Mouse (Mus musculus): ENCODE results near the gene Sash1. TPM values are rescaled to one million over a fixed set of nuclear protein-coding genes. Genes with fewer than 3 reads are reported as not detected.

Gene Sash1
- polyA plus RNA-seq, 1 experiment from 2014 or later = 6.2 TPM

DNA sequence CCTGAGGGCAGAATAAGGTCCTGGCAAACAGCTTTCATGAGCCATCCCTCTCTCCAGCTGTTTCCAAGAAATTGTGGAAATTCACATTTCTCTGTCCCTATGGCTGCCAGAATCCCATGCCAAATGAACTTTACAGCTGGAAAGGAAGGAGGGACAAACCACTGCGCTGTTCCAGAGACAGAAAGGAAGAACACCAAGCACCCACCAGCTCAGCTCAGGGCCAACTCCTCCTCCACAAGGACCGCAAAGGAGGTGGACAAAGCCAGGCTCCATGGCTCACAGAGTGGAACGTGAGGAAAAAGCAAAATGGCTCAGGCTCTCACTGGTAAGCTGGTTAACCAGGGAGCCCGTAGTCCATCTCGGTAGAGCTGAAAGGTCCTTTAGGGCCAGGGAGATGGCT is 67.8 kb downstream of the Sash1 start:
- no peaks in the 10 kb centered on the region for H3K36me3 ChIP-seq (ENCODE audit: control insufficient read depth, insufficient read depth, low read length)
- no peaks in the 10 kb centered on the region for H3K9me3 ChIP-seq (ENCODE audit: control insufficient read depth, low read length)
- H3K27ac ChIP-seq (replicated peaks; ENCODE audit: low read depth, low read length) = no peak overlapping the region; the same call in 1 of the 2 replicates
- DNase-seq (ENCODE audit: low spot score) = no peak
- no peaks in the 10 kb centered on the region for H3K27me3 ChIP-seq (replicated peaks; ENCODE audit: control insufficient read depth, insufficient read depth, low read length)
- no peak overlapping the region for H3K4me2 ChIP-seq (ENCODE audit: low read depth, low read length)
- no peak overlapping the region for H3K4me3 ChIP-seq (ENCODE audit: low read depth, low read length)
- 82% methylated on average over 5 of the region's 5 CpGs for WGBS
- H3K4me1 ChIP-seq (ENCODE audit: control insufficient read depth, insufficient read depth, low read length) = peaks cover 40% of the 10 kb centered on the region
- ATAC-seq (ENCODE audit: low read depth) = no peak
- H3K9ac ChIP-seq (ENCODE audit: low read depth, low read length) = no peak overlapping the region

DNA sequence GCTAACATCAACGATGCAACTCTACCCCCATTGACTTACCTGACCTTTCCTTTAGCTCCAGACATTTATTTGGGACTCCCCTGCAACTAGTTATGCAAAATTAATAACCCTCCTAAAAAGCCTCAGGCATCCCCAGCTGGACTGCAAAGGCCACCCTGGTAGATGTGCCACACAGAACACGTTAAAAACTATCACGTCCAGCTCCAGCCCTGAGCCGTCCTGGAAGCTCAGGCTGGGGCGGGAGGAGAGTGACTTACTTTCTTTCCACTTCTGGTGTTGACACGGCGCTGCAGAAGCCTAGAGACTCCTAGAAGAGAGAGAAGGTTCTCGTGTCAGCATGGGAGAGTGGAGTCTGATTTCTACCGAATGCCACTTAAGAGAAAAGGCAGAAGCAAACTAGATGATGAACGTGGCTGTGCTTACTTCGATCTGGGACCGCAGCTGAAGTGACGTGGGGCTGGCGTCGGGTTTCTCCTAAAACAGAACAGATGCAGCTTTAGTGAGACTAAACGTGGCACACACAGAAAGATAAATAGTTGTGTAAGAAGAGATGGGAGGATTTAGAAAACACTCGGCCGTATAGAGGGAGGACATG is 71.8 kb downstream of the Sash1 start:
- Histone ChIP-seq H3K9me3 (ENCODE audit: control insufficient read depth, low read length) (no peaks in the 10 kb centered on the region), H3K27me3 (replicated peaks; ENCODE audit: control insufficient read depth, insufficient read depth, low read length) (no peaks in the 10 kb centered on the region), H3K27ac (replicated peaks; ENCODE audit: low read depth, low read length) (peak overlapping the region; percentile 80), H3K4me3 (ENCODE audit: low read depth, low read length) (peak overlapping the region; percentile 14), H3K9ac (ENCODE audit: low read depth, low read length) (peak overlapping the region; percentile 30; the same call in 1 of the 2 replicates), H3K4me2 (ENCODE audit: low read depth, low read length) (peak overlapping the region; percentile 44), H3K36me3 (ENCODE audit: control insufficient read depth, insufficient read depth, low read length) (0 out of 2 replicates have a peak, but pooled peaks cover 12% of the 10 kb centered on the region), H3K4me1 (ENCODE audit: control insufficient read depth, insufficient read depth, low read length) (peaks cover 44% of the 10 kb centered on the region)
- DNase-seq (ENCODE audit: low spot score) (peak; percentile 85), ATAC-seq (ENCODE audit: low read depth) (peak; percentile 53; the same call in 1 of the 2 replicates)
- 16% methylated on average over 18 of the region's 18 CpGs for WGBS

DNA sequence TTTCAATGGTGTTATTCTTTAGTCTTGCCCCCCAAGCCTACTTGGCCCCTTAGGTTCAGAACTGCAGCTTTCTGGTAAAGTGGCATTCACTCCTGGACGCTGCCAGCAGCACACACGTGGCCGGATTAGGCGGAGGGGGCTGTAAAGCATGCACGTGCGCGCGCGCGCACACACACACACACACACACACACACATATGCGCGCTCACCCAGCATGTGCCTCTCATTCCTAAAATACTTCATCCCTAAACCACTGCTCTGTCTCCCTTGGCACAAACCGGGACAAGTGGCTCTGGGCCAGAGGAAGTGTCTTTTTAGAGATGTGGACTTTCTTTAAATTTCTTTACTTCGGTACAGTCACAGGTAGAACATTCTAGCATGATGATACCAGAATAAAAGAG is 72.6 kb downstream of the Sash1 start:
- peak; percentile 58 for ATAC-seq (ENCODE audit: low read depth)

DNA sequence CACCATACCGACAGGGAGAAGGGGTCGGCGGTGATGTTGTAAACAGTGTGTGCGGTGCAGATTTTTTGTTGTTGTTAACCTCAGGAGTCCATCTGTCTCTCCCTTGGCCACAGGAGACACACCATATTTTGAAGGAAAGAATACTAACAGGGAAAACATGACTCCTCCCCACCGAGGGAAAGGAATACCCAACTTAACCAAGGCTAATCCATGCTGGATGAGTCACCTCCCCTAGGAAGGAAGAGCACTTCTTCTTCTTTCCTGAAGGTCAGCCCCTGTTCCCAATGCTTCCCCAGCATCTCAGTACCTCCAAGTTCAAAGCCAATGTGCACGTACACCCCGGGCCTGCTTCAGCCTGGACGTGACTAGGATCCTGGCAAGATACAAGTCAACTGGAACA is 73.1 kb downstream of the Sash1 start:
- H3K4me3 ChIP-seq (ENCODE audit: low read depth, low read length) = no peak overlapping the region
- peak overlapping the region; percentile 70 for H3K27ac ChIP-seq (replicated peaks; ENCODE audit: low read depth, low read length)
- ATAC-seq (ENCODE audit: low read depth) (no peak), DNase-seq (ENCODE audit: low spot score) (no peak)
- H3K9me3 ChIP-seq (ENCODE audit: control insufficient read depth, low read length) = no peaks in the 10 kb centered on the region
- no peaks in the 10 kb centered on the region for H3K27me3 ChIP-seq (replicated peaks; ENCODE audit: control insufficient read depth, insufficient read depth, low read length)
- H3K4me1 ChIP-seq (ENCODE audit: control insufficient read depth, insufficient read depth, low read length) = peaks cover 35% of the 10 kb centered on the region
- H3K4me2 ChIP-seq (ENCODE audit: low read depth, low read length) = peak overlapping the region; percentile 44; the same call in 1 of the 2 replicates
- WGBS = 73% methylated on average over 8 of the region's 8 CpGs
- 0 out of 2 replicates have a peak, but pooled peaks cover 12% of the 10 kb centered on the region for H3K36me3 ChIP-seq (ENCODE audit: control insufficient read depth, insufficient read depth, low read length)
- H3K9ac ChIP-seq (ENCODE audit: low read depth, low read length) = no peak overlapping the region

More for the DNA sequence above, 72.6 kb downstream of the Sash1 start:
- Histone ChIP-seq H3K36me3 (ENCODE audit: control insufficient read depth, insufficient read depth, low read length) (0 out of 2 replicates have a peak, but pooled peaks cover 12% of the 10 kb centered on the region), H3K4me3 (ENCODE audit: low read depth, low read length) (no peak overlapping the region; the same call in 1 of the 2 replicates), H3K27me3 (replicated peaks; ENCODE audit: control insufficient read depth, insufficient read depth, low read length) (no peaks in the 10 kb centered on the region), H3K27ac (replicated peaks; ENCODE audit: low read depth, low read length) (peak overlapping the region; percentile 80), H3K9me3 (ENCODE audit: control insufficient read depth, low read length) (no peaks in the 10 kb centered on the region), H3K4me1 (ENCODE audit: control insufficient read depth, insufficient read depth, low read length) (peaks cover 40% of the 10 kb centered on the region), H3K9ac (ENCODE audit: low read depth, low read length) (no peak overlapping the region), H3K4me2 (ENCODE audit: low read depth, low read length) (peak overlapping the region; percentile 44)
- DNase-seq (ENCODE audit: low spot score) = peak; percentile 59
- WGBS = 51% methylated on average over 14 of the region's 14 CpGs

DNA sequence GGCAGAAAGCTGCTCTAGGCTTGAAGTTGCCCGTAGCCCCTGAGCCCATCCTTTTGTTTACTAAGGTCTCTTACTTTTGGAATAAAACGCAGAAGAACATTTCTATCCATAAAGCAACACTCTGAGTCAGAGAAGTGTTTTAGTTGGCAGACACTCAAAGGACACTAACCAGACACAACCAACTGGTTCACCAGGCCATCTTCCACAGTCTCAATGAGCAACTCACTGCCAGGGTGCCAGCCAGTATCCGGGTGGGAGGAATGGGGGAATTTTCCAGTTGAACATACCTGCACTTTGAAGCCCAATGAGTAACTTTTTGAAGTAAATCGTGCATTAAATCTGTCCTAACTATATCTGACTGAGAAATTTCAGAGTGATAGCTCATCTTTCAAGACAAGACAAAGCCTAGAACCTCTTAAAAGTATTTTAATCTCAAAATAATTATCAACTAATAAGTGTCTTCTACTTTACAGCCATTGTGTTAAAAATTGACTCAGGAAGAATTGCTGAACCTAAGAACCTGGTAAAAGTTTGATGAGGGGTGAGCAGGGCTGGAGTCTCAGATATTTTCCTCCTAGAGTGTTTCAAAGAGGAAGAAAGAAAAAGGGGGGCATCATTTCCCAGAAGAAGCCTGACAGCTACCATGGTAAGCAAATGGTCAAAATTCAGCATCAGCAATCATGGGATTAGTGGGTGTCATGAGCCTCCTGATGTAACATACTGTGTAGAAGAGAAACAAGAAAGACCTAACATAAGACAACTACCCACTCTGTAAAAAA is 74.4 kb downstream of the Sash1 start:
- ATAC-seq (ENCODE audit: low read depth) (no peak), DNase-seq (ENCODE audit: low spot score) (no peak)
- H3K27me3 ChIP-seq (replicated peaks; ENCODE audit: control insufficient read depth, insufficient read depth, low read length) = no peaks in the 10 kb centered on the region
- no peaks in the 10 kb centered on the region for H3K9me3 ChIP-seq (ENCODE audit: control insufficient read depth, low read length)
- no peak overlapping the region for H3K27ac ChIP-seq (replicated peaks; ENCODE audit: low read depth, low read length)
- WGBS = 85% methylated on average over 4 of the region's 4 CpGs
- H3K4me3 ChIP-seq (ENCODE audit: low read depth, low read length) = no peak overlapping the region
- peaks cover 31% of the 10 kb centered on the region for H3K4me1 ChIP-seq (ENCODE audit: control insufficient read depth, insufficient read depth, low read length)
- no peak overlapping the region for H3K4me2 ChIP-seq (ENCODE audit: low read depth, low read length)
- no peak overlapping the region for H3K9ac ChIP-seq (ENCODE audit: low read depth, low read length)
- 0 out of 2 replicates have a peak, but pooled peaks cover 12% of the 10 kb centered on the region for H3K36me3 ChIP-seq (ENCODE audit: control insufficient read depth, insufficient read depth, low read length)

DNA sequence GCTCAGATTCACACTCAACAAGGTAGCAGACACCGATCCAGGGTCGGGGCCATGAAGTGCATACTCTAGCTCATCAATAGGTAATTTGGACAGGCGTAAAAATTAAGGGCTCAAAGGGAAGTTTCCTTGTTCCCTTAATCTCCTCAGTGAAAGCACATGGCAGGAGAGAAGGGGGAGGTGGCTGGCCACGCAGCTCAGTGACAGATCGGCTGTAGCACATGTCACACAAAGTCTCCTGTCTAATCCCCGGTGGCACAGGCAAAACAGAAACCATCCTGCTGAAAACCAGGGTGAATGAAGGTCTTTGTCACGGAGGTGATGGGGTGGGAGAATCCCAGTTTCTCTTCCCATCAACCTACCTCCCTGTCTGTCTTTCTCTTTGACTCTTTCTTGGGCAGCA is 75.4 kb downstream of the Sash1 start:
- no peak overlapping the region for H3K4me2 ChIP-seq (ENCODE audit: low read depth, low read length)
- no peak overlapping the region for H3K27ac ChIP-seq (replicated peaks; ENCODE audit: low read depth, low read length)
- 0 out of 2 replicates have a peak, but pooled peaks cover 12% of the 10 kb centered on the region for H3K36me3 ChIP-seq (ENCODE audit: control insufficient read depth, insufficient read depth, low read length)
- 64% methylated on average over 7 of the region's 7 CpGs for WGBS
- H3K27me3 ChIP-seq (replicated peaks; ENCODE audit: control insufficient read depth, insufficient read depth, low read length) = no peaks in the 10 kb centered on the region
- no peaks in the 10 kb centered on the region for H3K9me3 ChIP-seq (ENCODE audit: control insufficient read depth, low read length)
- peaks cover 26% of the 10 kb centered on the region for H3K4me1 ChIP-seq (ENCODE audit: control insufficient read depth, insufficient read depth, low read length)
- H3K4me3 ChIP-seq (ENCODE audit: low read depth, low read length) = no peak overlapping the region
- DNase-seq (ENCODE audit: low spot score) = no peak
- no peak for ATAC-seq (ENCODE audit: low read depth)
- no peak overlapping the region for H3K9ac ChIP-seq (ENCODE audit: low read depth, low read length)

DNA sequence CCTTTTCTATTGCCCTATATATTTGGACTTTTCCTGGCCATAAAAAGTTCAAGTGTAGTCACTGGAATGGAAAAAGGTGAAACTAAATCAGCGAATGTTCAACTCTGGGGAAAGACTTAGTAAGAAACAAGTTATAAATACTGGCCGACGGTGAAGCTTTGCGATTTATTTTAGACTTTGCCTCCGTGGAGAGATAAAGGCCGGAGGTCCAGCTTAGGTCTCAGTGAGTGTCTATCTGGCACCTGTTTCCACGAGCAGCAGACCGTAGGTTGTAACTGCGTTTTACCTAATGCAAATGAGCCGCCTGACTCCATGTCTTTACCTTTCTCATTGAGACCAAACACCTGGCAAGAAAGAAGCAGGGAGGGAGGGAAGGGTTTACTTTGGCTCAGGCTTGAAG is 77.5 kb downstream of the Sash1 start:
- Histone ChIP-seq H3K36me3 (ENCODE audit: control insufficient read depth, insufficient read depth, low read length) (0 out of 2 replicates have a peak, but pooled peaks cover 12% of the 10 kb centered on the region), H3K4me3 (ENCODE audit: low read depth, low read length) (no peak overlapping the region), H3K4me1 (ENCODE audit: control insufficient read depth, insufficient read depth, low read length) (peaks cover 7% of the 10 kb centered on the region; the same call in 1 of the 2 replicates), H3K9ac (ENCODE audit: low read depth, low read length) (no peak overlapping the region), H3K27me3 (replicated peaks; ENCODE audit: control insufficient read depth, insufficient read depth, low read length) (no peaks in the 10 kb centered on the region), H3K9me3 (ENCODE audit: control insufficient read depth, low read length) (no peaks in the 10 kb centered on the region), H3K4me2 (ENCODE audit: low read depth, low read length) (no peak overlapping the region), H3K27ac (replicated peaks; ENCODE audit: low read depth, low read length) (no peak overlapping the region)
- no peak for ATAC-seq (ENCODE audit: low read depth)
- WGBS = 90% methylated on average over 10 of the region's 10 CpGs
- no peak for DNase-seq (ENCODE audit: low spot score)

DNA sequence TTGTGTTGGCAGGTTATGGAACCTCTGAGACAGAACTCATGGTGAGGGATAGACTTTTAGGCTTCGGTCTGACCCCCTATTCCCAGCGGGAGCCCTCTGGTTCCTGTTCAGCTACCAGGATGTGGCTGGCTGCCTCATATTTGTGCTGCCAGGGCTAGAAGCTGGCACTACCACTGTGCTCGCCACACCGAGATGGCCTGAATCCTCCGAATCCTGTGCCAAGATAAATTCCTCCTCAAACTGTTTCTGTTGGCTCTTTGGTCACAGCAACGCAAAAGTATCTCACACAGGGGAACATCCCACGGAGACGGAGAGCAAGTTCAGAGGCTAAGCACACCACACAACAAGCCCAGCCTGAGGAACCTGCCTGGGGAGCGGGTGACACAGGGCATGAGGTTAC is 78.3 kb downstream of the Sash1 start:
- Histone ChIP-seq H3K36me3 (ENCODE audit: control insufficient read depth, insufficient read depth, low read length) (0 out of 2 replicates have a peak, but pooled peaks cover 14% of the 10 kb centered on the region), H3K4me3 (ENCODE audit: low read depth, low read length) (no peak overlapping the region), H3K27me3 (replicated peaks; ENCODE audit: control insufficient read depth, insufficient read depth, low read length) (no peaks in the 10 kb centered on the region), H3K9ac (ENCODE audit: low read depth, low read length) (no peak overlapping the region), H3K4me1 (ENCODE audit: control insufficient read depth, insufficient read depth, low read length) (no peaks in the 10 kb centered on the region), H3K4me2 (ENCODE audit: low read depth, low read length) (no peak overlapping the region), H3K27ac (replicated peaks; ENCODE audit: low read depth, low read length) (no peak overlapping the region), H3K9me3 (ENCODE audit: control insufficient read depth, low read length) (no peaks in the 10 kb centered on the region)
- 88% methylated on average over 9 of the region's 9 CpGs for WGBS
- ATAC-seq (ENCODE audit: low read depth) (no peak), DNase-seq (ENCODE audit: low spot score) (no peak)
